Comparison of ENCODE assay signal across 12 mouse cellular contexts in genomic region chr16:6436445-6436844, GRCm38 (mm10).
DNase-seq lines count a peak whose midpoint lies in the region; TF ChIP-seq lines count a peak whose summit lies in the region.
"Had no signal": no experiment of that assay in that cellular context is flagged by ENCODE, and none has a peak within 500 bp of the region (broad histone marks: within the 10 kb centered on the region; RNA-seq: fewer than 3 reads in every experiment).

No protein-coding gene starts in this region.

- TF ChIP-seq CTCF in cortical plate, adult 2 months (IDR thresholded peaks at IDR 0.05; ENCODE audit: extremely low read depth, insufficient read depth, low read length) = 0 out of 2 replicates have a peak, but pooled peaks have one; percentile 31

- peak; percentile 35 for DNase-seq in embryo, embryonic 10 days (ENCODE audit: low spot score)
- DNase-seq in embryo, embryonic 9.5 days (ENCODE audit: extremely low spot score) = no peak
- peak; percentile 23 for DNase-seq in left cerebral cortex, postnatal 4 days
- no peak for DNase-seq in left cerebral cortex, postnatal 25 days (ENCODE audit: low spot score in 2 of 2)
- peak; percentile 6 for DNase-seq in ZHBTc4 (ENCODE audit: low read depth, low spot score)
- no peak for DNase-seq in testis, postnatal 10 days (ENCODE audit: low spot score)
- DNase-seq in gastrocnemius, postnatal 25 days = no peak
- DNase-seq: heart, postnatal 36 days; kidney, adult 11 months had no signal

- H3K27ac ChIP-seq in cortical plate, adult 2 months (ENCODE audit: insufficient read depth, low read length) = no peak overlapping the region
- H3K27ac ChIP-seq: forebrain, embryonic 15.5 days; limb, embryonic 12.5 days had no signal

- no peak overlapping the region for H3K4me3 ChIP-seq in cortical plate, adult 2 months (ENCODE audit: insufficient read depth, low read length)
- H3K4me3 ChIP-seq: forebrain, embryonic 15.5 days; limb, embryonic 12.5 days had no signal

- intact Hi-C loops in left cerebral cortex, postnatal 4 days (cut with DNase I) = no loop called here
- intact Hi-C loops in left cerebral cortex, postnatal 25 days (cut with DNase I) = loop anchor here (10.0 kb wide), 1 partner anchor 552 kb away; the partner anchor contains the start of gene Rbfox1

- no peak for TF ChIP-seq POLR2A in cortical plate, adult 2 months (IDR thresholded peaks at IDR 0.05; ENCODE audit: extremely low read depth, insufficient read depth, low read length)

- H3K4me1 ChIP-seq in cortical plate, adult 2 months (ENCODE audit: control insufficient read depth, insufficient read depth, low read length) = peaks cover 3% of the 10 kb centered on the region

Comparison
In these comparisons a context has a peak if more than half of its experiments do, and no peak if none do; other contexts are left out.
1. DNase-seq: peak in embryo, embryonic 10 days (single experiment), left cerebral cortex, postnatal 4 days (single experiment) and ZHBTc4 (single experiment); none in embryo, embryonic 9.5 days (single experiment), left cerebral cortex, postnatal 25 days (0 of 2), testis, postnatal 10 days (single experiment) and gastrocnemius, postnatal 25 days (single experiment).